Mouse (Mus musculus) small intestine, adult 2 months (tissue): ENCODE data around the gene Mttp.

Experiments used
- CTCF ChIP-seq: fragments of 200-500 bp; IDR thresholded peaks from 2 replicates; pipeline ENCODE4 v1.5.1; 2012; ENCODE audit warnings: low read depth, mild to moderate bottlenecking, control low read depth, inconsistent platforms, low read length, moderate library complexity, mixed read lengths; ENCODE audit not compliant: insufficient replicate concordance, insufficient read length; ENCODE audit errors: extremely low read depth
- POLR2A ChIP-seq: fragments of 200-500 bp; IDR thresholded peaks from 2 replicates; pipeline ENCODE4 v1.6.1; 2012; ENCODE audit warnings: low read depth, mild to moderate bottlenecking, control low read depth, inconsistent platforms, low read length, moderate library complexity

GRCm38 (mm10) chr3:138175551-138175950, 30.8 kb upstream of the Mttp start:
- no peak for TF ChIP-seq CTCF
- TF ChIP-seq POLR2A = no peak
